Mouse (Mus musculus) activated CD4-positive, CD25-positive, alpha-beta regulatory T cell, adult 4 months (primary cell): ENCODE data around the gene Stard9. TPM values are rescaled to one million over a fixed set of nuclear protein-coding genes. Genes with fewer than 3 reads are reported as not detected.

ENCODE experiments used
- ATAC-seq: one replicate; pipeline ENCODE4 v1.8.0; 2017
- polyA plus RNA-seq, 2 experiments: library from polyadenylated mRNA; unstranded; fragments of 100-300 nt; shearing (Covaris generic); gene quantifications; one replicate each; pipeline ENCODE4 v1.2.1; 2017

The Stard9 gene
- polyA plus RNA-seq, 2 experiments from 2014 or later: 0.60 to 0.62 TPM

DNA sequence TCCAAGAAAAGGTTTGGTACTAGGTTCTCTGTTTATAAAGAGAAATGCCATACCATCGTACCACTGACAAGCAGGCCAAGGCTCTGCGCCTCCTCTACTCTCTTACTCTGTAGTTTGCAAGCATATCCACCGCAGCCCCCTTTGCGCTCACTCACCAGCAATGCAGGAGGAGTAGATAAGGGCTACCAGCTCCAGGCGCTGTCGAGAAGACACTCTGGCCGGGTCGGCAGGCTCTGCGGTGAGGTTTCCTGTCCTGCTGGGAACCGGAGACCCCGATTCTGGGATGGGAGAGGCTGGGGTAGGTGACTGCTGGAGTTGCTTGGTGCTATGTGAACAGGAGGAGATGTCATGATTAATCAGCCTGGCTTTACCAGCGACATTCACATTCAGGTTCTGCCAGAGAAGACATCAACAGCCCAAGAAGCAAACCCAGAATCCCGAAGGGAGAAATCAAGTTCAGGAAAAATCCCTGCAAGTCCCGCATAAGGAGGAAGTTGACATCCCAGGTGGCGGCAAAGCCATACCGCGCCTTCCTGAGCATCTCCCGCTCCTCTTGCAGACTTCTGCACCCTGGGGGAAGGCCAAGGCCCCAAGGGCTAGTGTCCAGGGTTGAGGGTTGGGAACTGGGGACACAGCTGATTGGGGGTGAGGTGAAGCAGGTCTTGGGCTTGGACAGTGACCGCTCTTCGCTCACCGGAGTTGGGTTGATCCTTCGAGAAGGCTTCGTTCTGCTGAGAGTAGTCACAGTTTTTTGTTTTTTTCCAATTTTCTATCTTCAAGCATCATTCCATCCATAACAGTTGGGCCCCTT is 101.1 kb downstream of the Stard9 start:
- ATAC-seq: no peak

DNA sequence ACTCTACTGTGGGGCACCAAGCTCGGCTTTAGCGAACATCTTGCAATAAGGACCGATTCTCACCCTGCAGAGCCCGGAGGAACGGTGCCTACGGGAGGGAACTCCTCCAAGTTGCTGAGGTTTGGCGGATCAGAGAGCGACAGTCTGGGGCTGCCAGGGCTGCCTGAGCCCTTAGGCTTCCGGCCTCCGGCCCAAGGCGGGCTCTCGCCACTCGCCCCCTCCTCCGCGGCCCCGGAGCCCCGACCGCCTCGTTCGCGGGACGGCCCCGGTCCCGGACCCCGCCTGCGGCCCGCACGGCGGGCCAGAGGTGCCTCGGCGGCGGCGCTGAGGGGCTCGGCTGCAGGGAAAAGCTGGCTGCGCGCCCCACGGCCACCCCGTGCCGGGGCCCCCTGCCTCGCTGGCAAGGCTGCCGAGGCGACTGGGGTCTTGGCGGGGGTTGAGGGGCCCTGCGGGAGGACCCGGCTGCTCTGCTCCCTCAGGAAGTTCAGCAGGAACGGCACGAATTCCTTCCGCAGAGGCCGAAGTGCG is 101.8 kb downstream of the Stard9 start:
- peak; percentile 16 for ATAC-seq

DNA sequence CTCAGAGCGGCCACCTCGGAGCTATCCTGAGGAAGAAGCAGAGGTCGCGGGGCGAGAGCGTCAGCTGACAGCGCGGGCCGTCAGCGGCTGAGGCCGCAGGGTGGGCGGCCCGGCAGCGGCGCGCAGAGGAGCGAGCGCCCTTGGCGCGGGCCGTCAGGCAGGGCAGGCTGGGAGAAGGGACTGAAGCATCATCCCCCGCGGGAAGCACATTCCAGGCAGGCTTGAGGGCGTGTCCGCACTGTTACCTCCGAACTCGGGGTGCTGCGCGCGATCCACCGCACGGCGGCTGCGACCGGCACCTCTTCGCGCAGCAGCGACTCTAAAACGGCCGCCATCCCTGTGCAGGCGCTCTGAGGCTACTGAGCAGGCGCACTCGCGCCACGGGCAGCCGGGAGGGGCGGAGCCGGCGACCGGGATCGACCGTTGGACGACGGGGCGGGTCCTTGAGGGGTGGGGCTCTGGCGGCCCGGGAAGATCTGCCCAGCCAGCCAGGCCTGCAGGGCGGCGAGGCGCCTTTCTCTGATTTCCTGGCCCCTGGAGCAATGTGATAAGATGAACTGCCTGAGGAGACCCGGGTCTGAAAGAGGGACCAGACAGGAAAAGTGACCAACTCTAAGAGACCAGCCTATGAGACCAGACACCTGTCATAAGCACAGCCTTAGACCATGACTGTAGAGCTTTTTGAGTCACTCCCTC is 102.4 kb downstream of the Stard9 start:
- peak; percentile 94 for ATAC-seq

DNA sequence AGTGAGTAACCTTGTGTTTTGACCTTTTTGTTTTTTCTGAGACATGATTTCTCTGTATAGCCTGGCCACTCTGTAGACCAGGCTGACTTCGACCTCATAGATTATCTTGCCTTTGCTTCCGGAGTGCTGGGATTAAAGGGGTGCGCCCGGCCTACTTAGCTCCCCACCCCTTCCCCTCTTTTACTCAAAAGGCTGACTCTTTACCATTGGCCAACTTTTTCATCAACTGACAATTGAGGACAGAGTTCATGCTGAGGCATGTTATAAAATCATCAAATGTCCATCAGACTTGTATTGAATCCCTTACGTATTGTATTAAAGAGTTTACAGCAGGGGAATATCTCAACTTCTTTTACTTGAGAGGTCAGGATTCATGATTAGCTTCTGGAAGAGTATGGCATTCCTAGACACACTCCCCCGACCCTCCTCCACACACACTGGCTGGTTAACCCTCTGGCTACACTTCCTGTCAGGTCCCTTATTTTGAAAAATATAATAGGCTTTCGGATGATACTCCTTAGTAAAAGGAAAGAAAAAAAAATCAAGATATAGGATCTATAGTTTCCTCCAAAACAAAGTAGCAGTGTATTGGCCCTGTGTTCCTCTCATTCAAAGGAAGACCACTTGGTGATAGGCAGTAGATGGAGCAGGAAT is 103.1 kb downstream of the Stard9 start:
- no peak for ATAC-seq

DNA sequence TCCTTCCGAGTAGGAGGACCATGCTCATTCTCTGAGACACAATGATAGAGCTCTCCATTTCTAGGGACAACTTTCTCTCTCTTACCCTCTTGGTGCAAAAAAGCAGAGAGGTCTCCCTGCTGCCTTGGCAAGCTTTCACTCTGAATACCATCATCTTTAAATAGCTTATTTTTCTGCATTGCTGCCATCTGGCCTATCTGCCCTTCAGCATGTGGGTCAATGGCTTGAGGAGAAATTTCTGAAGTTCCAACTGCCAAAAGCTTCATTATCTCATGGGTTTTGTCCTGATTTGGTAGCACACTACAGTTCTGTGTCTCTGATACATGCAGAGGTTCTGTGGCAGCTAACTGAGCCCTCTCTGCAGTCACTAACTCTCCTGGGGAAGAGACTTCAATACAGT is 116.6 kb downstream of the Stard9 start:
- ATAC-seq: no peak

DNA sequence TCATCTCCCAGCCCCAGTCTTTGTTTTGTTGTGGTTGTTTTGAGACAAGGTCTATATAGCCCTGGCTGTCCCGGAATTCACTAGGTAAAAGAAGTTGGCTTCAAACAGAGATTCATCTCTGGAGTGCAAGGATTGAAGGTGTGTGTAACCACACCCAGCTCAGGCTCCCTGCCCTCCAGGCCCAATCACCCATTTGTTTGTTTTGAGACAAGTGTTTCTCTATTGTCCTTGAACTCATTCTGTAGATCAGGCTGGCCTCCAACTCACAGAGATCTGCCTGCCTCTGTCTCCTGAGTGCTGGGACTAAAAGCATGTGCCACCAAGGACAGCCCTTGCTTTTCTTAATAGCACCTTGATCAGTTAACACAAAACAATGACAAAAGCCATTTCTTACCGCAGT is 119.1 kb downstream of the Stard9 start:
- no peak for ATAC-seq

DNA sequence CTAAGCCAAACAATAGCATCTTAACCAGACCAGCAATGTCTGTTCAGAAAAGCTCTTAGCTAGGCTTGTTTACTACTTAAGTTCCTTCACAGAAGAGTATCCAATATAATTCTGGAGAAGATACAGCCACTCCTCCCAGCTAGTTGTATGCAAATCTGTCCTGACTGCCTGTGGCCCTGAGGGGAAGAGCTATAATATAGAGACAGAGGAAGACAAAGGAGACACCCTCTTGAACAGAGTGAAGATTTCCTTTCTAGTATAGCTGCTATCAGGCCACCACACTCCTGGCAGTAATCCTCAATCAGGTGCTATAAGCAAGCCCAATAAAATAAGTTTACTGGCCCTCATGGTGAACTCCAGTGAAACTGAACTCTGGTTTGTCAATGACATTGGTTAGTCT is 133.0 kb downstream of the Stard9 start:
- ATAC-seq: no peak

DNA sequence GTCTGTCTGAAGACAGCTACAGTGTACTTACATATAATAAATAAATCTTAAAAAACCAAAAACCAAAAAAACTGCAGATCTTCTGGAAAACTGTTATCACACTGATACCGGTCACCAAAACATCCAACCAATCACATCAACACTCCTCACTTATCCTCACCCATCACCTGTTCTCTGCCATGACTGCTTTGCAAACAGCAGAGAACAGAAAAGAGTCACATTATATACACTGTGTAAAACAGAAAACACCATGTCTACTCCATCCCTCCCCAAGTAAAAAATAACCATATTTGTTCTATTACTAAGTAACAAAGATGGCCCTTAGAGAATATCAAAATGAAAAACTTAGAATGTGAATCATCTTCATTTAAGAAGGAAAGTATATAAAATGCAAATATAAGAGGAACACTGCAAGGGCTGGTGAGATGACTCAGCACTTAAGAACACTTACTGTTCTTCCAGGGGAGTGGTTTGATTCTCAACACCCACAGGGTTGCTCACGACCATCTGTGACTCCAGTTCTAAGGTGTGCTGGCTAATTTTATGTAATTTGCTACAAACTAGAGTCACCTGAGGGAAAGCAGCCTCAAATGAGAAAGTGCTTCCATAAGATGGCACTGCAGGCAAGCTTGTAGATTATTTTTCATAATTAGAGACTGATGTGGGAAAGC is 141.5 kb downstream of the Stard9 start:
- ATAC-seq: no peak

Other genes starting within 250 kb of the Stard9 start
- 10 to 100 TPM; 17.6 to 21.6 TPM for gene Ganc, start 225.2 kb upstream of the Stard9 start, polyA plus RNA-seq
- 10 to 100 TPM; 17.9 to 28.6 TPM for gene Tmem87a, start 225.0 kb upstream of the Stard9 start, polyA plus RNA-seq
- gene Capn3, start 173.1 kb upstream of the Stard9 start, polyA plus RNA-seq: 10 to 100 TPM; 32.1 to 37.2 TPM
- gene Zfp106, start 65.3 kb upstream of the Stard9 start, polyA plus RNA-seq: 10 to 100 TPM; 23.3 to 25.1 TPM
- 10 to 100 TPM; 58.1 to 58.3 TPM for gene Snap23, start 61.5 kb upstream of the Stard9 start, polyA plus RNA-seq
- 10 to 100 TPM; 18.1 to 19.6 TPM for gene Haus2, start 19.7 kb upstream of the Stard9 start, polyA plus RNA-seq
- gene Lrrc57, start 19.6 kb upstream of the Stard9 start, polyA plus RNA-seq: 10 to 100 TPM; 30.7 to 32.2 TPM
- 1 to 10 TPM; 6.1 to 6.5 TPM for gene Cdan1, start 221.0 kb downstream of the Stard9 start, polyA plus RNA-seq
- under 1 TPM; 0.67 to 0.85 TPM for gene Ttbk2, start 221.5 kb downstream of the Stard9 start, polyA plus RNA-seq